Mouse (Mus musculus) cerebellum, adult 2 months (tissue): ENCODE data around the gene Ctsw.
A peak's percentile ranks its signal among the peaks of the same experiment; 100 is the strongest.

Source experiments
- CTCF ChIP-seq: fragments of 200-500 bp; IDR thresholded peaks from 2 replicates; pipeline ENCODE4 v1.5.1; 2011; ENCODE audit warnings: low read depth, mild to moderate bottlenecking, control low read depth, low read length, moderate library complexity, borderline replicate concordance; ENCODE audit not compliant: insufficient read depth
- POLR2A ChIP-seq: fragments of 200-500 bp; IDR thresholded peaks from 2 replicates; pipeline ENCODE4 v1.6.1; 2011; ENCODE audit warnings: low read length, control low read depth, borderline replicate concordance; ENCODE audit not compliant: insufficient read depth

DNA sequence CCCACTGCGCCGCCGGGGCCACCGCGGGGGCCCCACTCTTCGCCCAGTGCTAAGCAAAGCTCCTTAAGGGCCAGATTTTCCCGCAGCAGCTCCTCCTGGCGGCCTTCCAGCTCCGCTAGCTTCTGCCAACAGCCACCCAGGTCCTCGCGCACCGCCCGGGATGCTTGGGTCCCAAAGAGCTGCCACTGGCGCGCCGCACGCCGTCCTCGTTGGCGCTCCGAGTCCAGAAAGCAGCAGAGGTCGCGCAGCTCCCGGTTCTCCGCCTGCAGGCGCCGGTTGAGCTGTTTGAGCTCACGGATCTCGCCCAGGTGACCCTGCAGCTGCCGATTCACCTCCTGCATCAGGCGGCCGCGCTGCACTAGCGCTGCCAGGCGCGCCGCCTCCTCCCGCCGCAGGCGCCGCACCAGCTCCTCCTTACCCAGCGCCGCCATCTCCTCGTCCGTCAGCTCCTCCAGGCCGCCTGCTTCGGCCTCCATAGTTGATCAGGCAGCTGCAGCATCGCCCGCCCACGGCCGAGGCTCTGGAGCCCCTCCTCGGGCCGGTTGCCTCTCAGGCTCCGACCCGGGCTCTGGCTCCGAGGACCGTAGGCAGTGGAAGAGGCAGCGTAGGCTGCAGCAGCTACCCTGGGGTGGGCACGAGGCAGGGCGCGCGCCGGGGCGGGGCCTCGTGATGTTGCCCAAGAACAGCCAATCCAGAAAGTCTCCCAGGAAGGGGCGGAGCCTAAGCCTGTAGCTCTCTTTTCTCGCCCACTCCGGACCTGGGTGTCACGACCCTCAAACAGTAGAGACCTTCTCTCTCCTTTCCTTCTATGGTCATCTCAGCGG lies 11.2 kb downstream of the Ctsw start:
- peak; percentile 94 for TF ChIP-seq POLR2A
- no peak for TF ChIP-seq CTCF
